Mouse (Mus musculus): ENCODE measurements around the gene Zfp524. TPM values are rescaled to one million over a fixed set of nuclear protein-coding genes. Genes with fewer than 3 reads are reported as not detected.
"Not testable (repeated sequence)": the region's sequence is repeated elsewhere in the genome, so short reads cannot be mapped to it uniquely, and the experiment has no call there.

Zfp524 gene
- polyA plus RNA-seq, 1 experiment from 2014 or later, result 20.2 TPM

DNA sequence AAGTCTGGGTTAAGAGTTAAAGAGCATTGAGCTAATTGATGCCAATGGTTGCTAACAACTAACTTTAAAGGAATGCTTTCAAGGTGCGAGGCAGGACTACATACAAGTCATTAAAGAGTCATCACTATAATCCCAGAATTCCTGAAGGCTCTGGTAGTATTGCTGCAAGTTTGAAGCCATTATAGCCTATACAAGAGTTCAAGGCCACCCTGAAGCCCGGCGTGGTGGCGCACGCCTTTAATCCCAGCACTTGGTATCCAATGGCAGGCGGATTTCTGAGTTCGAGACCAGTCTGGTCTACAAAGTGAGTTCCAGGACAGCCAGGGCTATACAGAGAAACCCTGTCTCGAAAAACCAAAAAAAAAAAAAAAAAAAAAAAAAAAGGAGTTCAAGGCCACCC is 5.4 kb downstream of the Zfp524 start:
- not testable (repeated sequence) for ATAC-seq; H3K36me3 ChIP-seq; H3K27me3 ChIP-seq (replicated peaks); H3K9ac ChIP-seq; H3K4me1 ChIP-seq (replicated peaks); H3K9me3 ChIP-seq
- WGBS, result 29% methylated on average over 8 of the region's 8 CpGs
- peak overlapping the region; percentile 74 for H3K4me2 ChIP-seq (replicated peaks)
- peak overlapping the region; percentile 48; the same call in 1 of the 2 replicates for H3K27ac ChIP-seq
- peak overlapping the region; percentile 81 for H3K4me3 ChIP-seq (replicated peaks)

DNA sequence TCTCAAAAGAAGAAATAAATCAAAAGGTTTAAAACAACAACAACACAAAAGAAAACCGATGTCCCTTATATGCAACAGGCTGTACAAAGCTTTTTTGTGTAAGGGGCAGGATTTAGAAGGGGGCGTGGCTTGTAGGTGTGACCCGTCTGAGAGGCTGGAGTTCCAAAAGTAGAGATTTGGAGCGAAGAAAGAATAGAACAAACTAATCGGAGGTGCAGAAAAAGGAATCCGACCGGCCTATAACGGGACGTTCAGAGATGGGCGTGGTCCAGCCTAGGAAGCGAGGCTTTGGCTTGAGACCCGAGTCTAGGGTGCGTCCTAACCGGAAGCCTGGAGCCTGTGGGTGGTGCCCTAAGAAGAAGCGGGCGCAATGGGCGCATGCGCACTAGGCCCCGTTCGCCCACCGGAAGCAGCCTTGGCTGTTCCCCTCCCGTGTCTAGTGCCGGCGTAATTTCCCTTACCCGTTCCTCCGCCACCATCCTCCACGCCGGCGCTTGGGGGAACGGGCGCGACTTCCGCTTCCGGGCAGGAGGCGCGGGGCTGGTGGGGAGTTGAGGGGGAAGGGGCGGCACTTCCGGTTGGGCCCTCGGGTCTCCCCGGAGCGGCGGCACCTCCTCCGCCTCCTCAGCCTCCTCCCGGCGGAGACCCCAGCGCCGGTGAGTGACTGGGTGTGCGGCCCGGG is 5.9 kb downstream of the Zfp524 start, which contains the start of the genes Zfp865 and Ccdc106:
TSS of gene Zfp865 (plus strand) at position 377 of the 682 bp plus-strand sequence.
TSS of gene Ccdc106 (plus strand) at position 554 of the 682 bp plus-strand sequence.
- Histone ChIP-seq H3K9ac (peak within 1 kb of the TSS; percentile 93), H3K9me3 (no peaks in the 10 kb centered on the region), H3K4me1 (replicated peaks) (peaks cover 9% of the 10 kb centered on the region; the same call in 1 of the 2 replicates), H3K4me3 (replicated peaks) (peak within 1 kb of the TSS; percentile 81), H3K27ac (peak within 1 kb of the TSS; percentile 97), H3K4me2 (replicated peaks) (peak within 1 kb of the TSS; percentile 74), H3K27me3 (replicated peaks) (no peaks in the 10 kb centered on the region), H3K36me3 (peaks cover 9% of the 10 kb centered on the region)
- ATAC-seq, result peak; percentile 90
- under 1% methylated on average over 49 of the region's 49 CpGs for WGBS

DNA sequence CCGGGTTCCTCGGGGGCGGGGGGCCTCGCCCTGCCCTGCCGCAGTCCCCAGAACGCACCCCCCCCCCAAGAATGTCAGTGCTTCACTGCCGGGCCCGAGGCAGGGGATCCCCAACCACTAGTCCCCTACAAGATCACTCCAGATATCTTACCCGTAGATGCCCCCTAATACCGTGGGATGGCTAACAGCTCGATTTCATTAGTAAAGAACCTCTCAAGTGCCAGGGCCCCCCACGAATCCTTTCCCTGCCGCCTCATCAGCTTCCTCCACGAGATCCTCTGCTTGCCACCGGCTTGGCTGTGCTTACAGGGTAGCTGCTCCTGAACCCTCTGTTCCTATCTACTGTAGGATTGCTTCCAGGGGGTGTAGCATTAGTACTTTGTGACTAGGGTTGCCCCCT is 6.5 kb downstream of the Zfp524 start:
- Histone ChIP-seq H3K27me3 (replicated peaks) (no peaks in the 10 kb centered on the region), H3K4me1 (replicated peaks) (peaks cover 9% of the 10 kb centered on the region; the same call in 1 of the 2 replicates), H3K9me3 (no peaks in the 10 kb centered on the region), H3K9ac (peak overlapping the region; percentile 93), H3K4me2 (replicated peaks) (peak overlapping the region; percentile 74), H3K27ac (peak overlapping the region; percentile 97), H3K36me3 (peaks cover 9% of the 10 kb centered on the region), H3K4me3 (replicated peaks) (peak overlapping the region; percentile 81)
- no peak; the same call in none of the 2 replicates for ATAC-seq
- 0% methylated on average over 15 of the region's 15 CpGs for WGBS

DNA sequence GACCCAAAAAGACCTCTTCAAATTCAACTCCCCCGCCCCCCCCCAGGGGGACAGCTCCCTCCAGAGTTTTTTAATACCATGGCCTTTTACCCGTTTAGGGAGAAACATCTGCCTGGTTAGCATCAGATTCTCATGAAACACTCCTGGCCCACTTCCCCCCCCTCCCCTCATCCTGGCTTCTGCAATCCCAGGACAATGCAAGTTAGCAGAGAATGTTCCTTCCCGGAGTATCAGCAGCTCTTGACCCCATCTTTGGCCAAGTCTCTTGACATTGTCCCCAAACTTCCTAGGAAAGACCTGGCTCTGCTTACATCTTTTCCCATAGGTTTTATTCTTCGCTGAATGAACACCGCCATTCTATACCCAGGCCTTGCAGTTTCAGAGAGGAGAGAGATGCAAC is 7.0 kb downstream of the Zfp524 start:
- H3K27me3 ChIP-seq (replicated peaks), result no peaks in the 10 kb centered on the region
- peak overlapping the region; percentile 74 for H3K4me2 ChIP-seq (replicated peaks)
- WGBS, result 42% methylated on average over 5 of the region's 5 CpGs
- peak overlapping the region; percentile 93 for H3K9ac ChIP-seq
- ATAC-seq, result no peak
- H3K4me1 ChIP-seq (replicated peaks), result peaks cover 7% of the 10 kb centered on the region; the same call in 1 of the 2 replicates
- H3K27ac ChIP-seq, result peak overlapping the region; percentile 97; the same call in 1 of the 2 replicates
- no peaks in the 10 kb centered on the region for H3K9me3 ChIP-seq
- H3K4me3 ChIP-seq (replicated peaks), result peak overlapping the region; percentile 81
- peaks cover 9% of the 10 kb centered on the region for H3K36me3 ChIP-seq

DNA sequence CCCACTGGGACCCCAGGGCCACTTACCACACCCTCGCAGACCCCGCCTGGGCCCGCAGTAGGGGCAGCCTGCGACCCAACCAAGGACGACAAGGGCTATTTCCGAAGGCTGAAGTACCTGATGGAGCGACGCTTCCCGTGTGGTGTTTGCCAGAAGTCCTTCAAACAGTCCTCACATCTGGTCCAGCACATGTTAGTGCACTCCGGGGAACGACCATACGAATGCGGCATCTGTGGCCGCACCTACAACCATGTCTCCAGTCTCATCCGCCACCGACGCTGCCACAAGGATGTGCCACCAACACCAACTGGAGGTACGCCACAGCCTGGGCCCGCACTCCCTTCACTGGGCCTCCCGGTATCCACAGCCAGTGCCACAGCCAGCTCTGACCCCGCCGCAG is 15.3 kb downstream of the Zfp524 start:
- Histone ChIP-seq H3K9ac (no peak overlapping the region), H3K27ac (no peak overlapping the region), H3K27me3 (replicated peaks) (no peaks in the 10 kb centered on the region), H3K4me2 (replicated peaks) (no peak overlapping the region), H3K9me3 (peaks cover 29% of the 10 kb centered on the region), H3K4me1 (replicated peaks) (no peaks in the 10 kb centered on the region), H3K36me3 (peaks cover 72% of the 10 kb centered on the region), H3K4me3 (replicated peaks) (no peak overlapping the region)
- WGBS, result 95% methylated on average over 22 of the region's 22 CpGs
- no peak for ATAC-seq

GRCm38 (mm10) chr7:5029946-5030345 is 15.7 kb downstream of the Zfp524 start:
- no peaks in the 10 kb centered on the region for H3K4me1 ChIP-seq (replicated peaks)
- H3K9ac ChIP-seq, result no peak overlapping the region
- H3K27me3 ChIP-seq (replicated peaks), result no peaks in the 10 kb centered on the region
- 91% methylated on average over 21 of the region's 21 CpGs for WGBS
- peaks cover 29% of the 10 kb centered on the region for H3K9me3 ChIP-seq
- no peak for ATAC-seq
- H3K27ac ChIP-seq, result no peak overlapping the region
- no peak overlapping the region for H3K4me3 ChIP-seq (replicated peaks)
- H3K36me3 ChIP-seq, result peaks cover 76% of the 10 kb centered on the region
- H3K4me2 ChIP-seq (replicated peaks), result no peak overlapping the region

GRCm38 (mm10) chr7:5030554-5031275 is 16.5 kb downstream of the Zfp524 start:
- no peak for ATAC-seq
- peaks cover 29% of the 10 kb centered on the region for H3K9me3 ChIP-seq
- no peaks in the 10 kb centered on the region for H3K4me1 ChIP-seq (replicated peaks)
- H3K4me3 ChIP-seq (replicated peaks), result 0 out of 2 replicates have a peak overlapping the region, but pooled peaks have one; percentile 0
- H3K4me2 ChIP-seq (replicated peaks), result no peak overlapping the region
- H3K9ac ChIP-seq, result no peak overlapping the region
- 85% methylated on average over 63 of the region's 63 CpGs for WGBS
- peaks cover 82% of the 10 kb centered on the region for H3K36me3 ChIP-seq
- no peak overlapping the region for H3K27ac ChIP-seq
- no peaks in the 10 kb centered on the region for H3K27me3 ChIP-seq (replicated peaks)

DNA sequence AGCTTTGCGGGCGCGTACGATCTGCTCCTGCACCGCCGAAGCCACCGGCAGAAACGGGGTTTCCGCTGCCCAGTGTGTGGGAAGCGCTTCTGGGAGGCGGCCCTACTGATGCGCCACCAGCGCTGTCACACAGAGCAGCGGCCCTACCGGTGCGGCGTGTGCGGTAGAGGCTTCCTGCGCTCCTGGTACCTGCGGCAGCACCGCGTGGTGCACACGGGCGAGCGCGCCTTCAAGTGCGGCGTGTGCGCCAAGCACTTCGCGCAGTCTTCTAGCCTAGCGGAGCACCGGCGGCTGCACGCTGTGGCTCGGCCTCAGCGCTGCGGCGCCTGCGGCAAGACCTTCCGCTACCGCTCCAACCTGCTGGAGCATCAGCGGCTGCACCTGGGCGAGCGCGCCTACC is 17.3 kb downstream of the Zfp524 start:
- Histone ChIP-seq H3K27me3 (replicated peaks) (no peaks in the 10 kb centered on the region), H3K9ac (no peak overlapping the region), H3K4me1 (replicated peaks) (no peaks in the 10 kb centered on the region), H3K36me3 (peaks cover 89% of the 10 kb centered on the region), H3K4me2 (replicated peaks) (no peak overlapping the region), H3K9me3 (peaks cover 29% of the 10 kb centered on the region), H3K4me3 (replicated peaks) (no peak overlapping the region), H3K27ac (no peak overlapping the region)
- WGBS, result 85% methylated on average over 46 of the region's 46 CpGs
- ATAC-seq, result no peak

GRCm38 (mm10) chr7:5033818-5034217 is 19.6 kb downstream of the Zfp524 start, which contains the start of gene 4632433K11Rik:
Gene 4632433K11Rik, plus strand, starts transcription at chr7:5034118.
- 92% methylated on average over 3 of the region's 3 CpGs for WGBS
- no peak within 1 kb of the TSS for H3K9ac ChIP-seq

GRCm38 (mm10) chr7:5035628-5036027 is 21.4 kb downstream of the Zfp524 start:
- Histone ChIP-seq H3K27ac (no peak overlapping the region), H3K4me3 (replicated peaks) (no peak overlapping the region), H3K9ac (no peak overlapping the region), H3K4me2 (replicated peaks) (no peak overlapping the region), H3K36me3 (peaks cover 53% of the 10 kb centered on the region), H3K27me3 (replicated peaks) (no peaks in the 10 kb centered on the region), H3K9me3 (peaks cover 16% of the 10 kb centered on the region), H3K4me1 (replicated peaks) (no peaks in the 10 kb centered on the region)
- WGBS, result 97% methylated on average over 17 of the region's 17 CpGs
- ATAC-seq, result no peak

More at GRCm38 (mm10) chr7:5033818-5034217, 19.6 kb downstream of the Zfp524 start, which contains the start of gene 4632433K11Rik:
- Histone ChIP-seq H3K4me1 (replicated peaks) (no peaks in the 10 kb centered on the region), H3K36me3 (peaks cover 71% of the 10 kb centered on the region), H3K27me3 (replicated peaks) (no peaks in the 10 kb centered on the region), H3K9me3 (peaks cover 29% of the 10 kb centered on the region), H3K4me3 (replicated peaks) (no peak within 1 kb of the TSS), H3K4me2 (replicated peaks) (no peak within 1 kb of the TSS), H3K27ac (no peak within 1 kb of the TSS)
- ATAC-seq, result no peak

- no peaks in the 10 kb centered on the region for H3K27me3 ChIP-seq (replicated peaks)
- H3K9ac ChIP-seq, result no peak overlapping the region
- no peak overlapping the region for H3K4me3 ChIP-seq (replicated peaks)
- no peak overlapping the region for H3K27ac ChIP-seq
- no peak for ATAC-seq
- H3K36me3 ChIP-seq, result peaks cover 48% of the 10 kb centered on the region
- no peaks in the 10 kb centered on the region for H3K4me1 ChIP-seq (replicated peaks)
- no peak overlapping the region for H3K4me2 ChIP-seq (replicated peaks)
- whole genome bisulfite sequencing, result 95% methylated on average over 9 of the region's 9 CpGs
- H3K9me3 ChIP-seq, result peaks cover 11% of the 10 kb centered on the region
Measured at GRCm38 (mm10) chr7:5036136-5036535, 21.9 kb downstream of the Zfp524 start.

DNA sequence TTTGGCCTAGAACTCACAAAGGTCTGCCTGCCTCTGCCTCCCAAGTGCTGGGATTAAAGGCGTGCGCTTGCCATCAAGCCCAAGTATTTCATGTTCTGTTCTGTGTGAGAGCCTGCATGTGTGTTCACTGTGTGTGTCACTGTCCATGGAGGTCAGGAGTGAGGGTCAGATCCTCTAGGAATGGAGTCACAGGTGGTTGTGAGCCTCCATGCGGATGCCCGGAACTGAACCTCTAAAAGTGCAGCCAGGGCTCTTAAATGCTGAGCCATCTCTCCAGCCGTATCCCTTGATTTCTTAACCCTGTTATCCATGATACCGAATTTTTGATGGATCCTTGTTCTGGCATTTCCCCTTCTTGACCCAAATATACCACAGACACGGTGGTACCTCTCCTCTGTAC is 22.8 kb downstream of the Zfp524 start:
- H3K4me1 ChIP-seq (replicated peaks), result no peaks in the 10 kb centered on the region
- H3K9ac ChIP-seq, result no peak overlapping the region
- no peak overlapping the region for H3K4me3 ChIP-seq (replicated peaks)
- H3K4me2 ChIP-seq (replicated peaks), result no peak overlapping the region
- H3K9me3 ChIP-seq, result peaks cover 2% of the 10 kb centered on the region; the same call in 1 of the 2 replicates
- peaks cover 39% of the 10 kb centered on the region for H3K36me3 ChIP-seq
- H3K27me3 ChIP-seq (replicated peaks), result no peaks in the 10 kb centered on the region
- 89% methylated on average over 7 of the region's 7 CpGs for WGBS
- ATAC-seq, result no peak
- H3K27ac ChIP-seq, result no peak overlapping the region
